Mouse (Mus musculus): ENCODE results near the gene Faim. TPM values are rescaled to one million over a fixed set of nuclear protein-coding genes. Genes with fewer than 3 reads are reported as not detected.

The Faim gene
- total and polyA plus RNA-seq, 3 experiments, result 35.7 to 83.5 (median 52.4) TPM

- Histone ChIP-seq H3K4me3 (replicated peaks in 1 of 3; ENCODE audit: low read depth in 2 of 3, low read length in 2 of 3, poor library complexity in 1 of 3) (no peak overlapping the region), H3K36me3 (replicated peaks in 1 of 2; ENCODE audit: control insufficient read depth in 1 of 2, insufficient read depth in 1 of 2, low read length in 1 of 2) (no peaks in the 10 kb centered on the region), H3K4me2 (ENCODE audit: insufficient read depth, low read depth, poor library complexity, severe bottlenecking) (no peak overlapping the region), H3K79me2 (replicated peaks; ENCODE audit: control insufficient read depth, extremely low read depth, insufficient read depth, poor library complexity, severe bottlenecking) (no peaks in the 10 kb centered on the region), H3K27ac (ENCODE audit: insufficient read depth, low read depth) (no peak overlapping the region), H3K9ac (ENCODE audit: insufficient read depth, low read depth) (no peak overlapping the region), H3K27me3 (replicated peaks) (peaks cover 6% of the 10 kb centered on the region), H3K9me3 (replicated peaks; ENCODE audit: low read length) (no peaks in the 10 kb centered on the region), H3K4me1 (ENCODE audit: control insufficient read depth in 1 of 2, insufficient read depth in 2 of 2) (no peaks in the 10 kb centered on the region)
- DNase-seq (ENCODE audit: extremely low read depth), result no peak
- dilution Hi-C loops (cut with MboI; ENCODE audit: extremely low pct_ligation_motif_present, extremely low pct_unique_long_range_greater_than_20kb, low sequenced_read_pairs) (no loop called here), in situ Hi-C loops (cut with MboI; ENCODE audit: low pct_ligation_motif_present, low pct_unique_long_range_greater_than_20kb, low sequenced_read_pairs) (loop anchor here (25.0 kb wide), 1 partner anchor 326 kb away; no protein-coding TSS in a partner anchor)
- no peak for TF ChIP-seq PAX5 (IDR thresholded peaks at IDR 0.05; ENCODE audit: low read length)
Observed at GRCm38 (mm10) chr9:98963661-98964060, 22.5 kb upstream of the Faim start.

- no peak overlapping the region for H3K4me3 ChIP-seq (replicated peaks in 1 of 3; ENCODE audit: low read depth in 2 of 3, low read length in 2 of 3, poor library complexity in 1 of 3)
- dilution Hi-C loops (cut with MboI; ENCODE audit: extremely low pct_ligation_motif_present, extremely low pct_unique_long_range_greater_than_20kb, low sequenced_read_pairs), result no loop called here
- peaks cover 6% of the 10 kb centered on the region for H3K27me3 ChIP-seq (replicated peaks)
- DNase-seq (ENCODE audit: extremely low read depth), result peak; percentile 12
- H3K9me3 ChIP-seq (replicated peaks; ENCODE audit: low read length), result no peaks in the 10 kb centered on the region
- TF ChIP-seq RAD21 (IDR thresholded peaks at IDR 0.05; ENCODE audit: low read depth, low read length), result peak; percentile 30
- peak in 1 of 2 experiments; percentile 59; a peak in 2 of 4 replicates for TF ChIP-seq CTCF (conservative IDR thresholded peaks at IDR 0.05 in 1 of 2, IDR thresholded peaks at IDR 0.05 in 1 of 2; ENCODE audit: low read depth in 2 of 2, low read length in 2 of 2)
- TF ChIP-seq SMC3 (IDR thresholded peaks at IDR 0.05; ENCODE audit: low read depth, low read length), result peak; percentile 59
- no peak for TF ChIP-seq EP300 (IDR thresholded peaks at IDR 0.05; ENCODE audit: low read length)
- no peaks in the 10 kb centered on the region for H3K4me1 ChIP-seq (ENCODE audit: control insufficient read depth in 1 of 2, insufficient read depth in 2 of 2)
- no peaks in the 10 kb centered on the region for H3K79me2 ChIP-seq (replicated peaks; ENCODE audit: control insufficient read depth, extremely low read depth, insufficient read depth, poor library complexity, severe bottlenecking)
- H3K27ac ChIP-seq (ENCODE audit: insufficient read depth, low read depth), result no peak overlapping the region
- no peak overlapping the region for H3K9ac ChIP-seq (ENCODE audit: insufficient read depth, low read depth)
- no peaks in the 10 kb centered on the region for H3K36me3 ChIP-seq (replicated peaks in 1 of 2; ENCODE audit: control insufficient read depth in 1 of 2, insufficient read depth in 1 of 2, low read length in 1 of 2)
- H3K4me2 ChIP-seq (ENCODE audit: insufficient read depth, low read depth, poor library complexity, severe bottlenecking), result no peak overlapping the region
- in situ Hi-C loops (cut with MboI; ENCODE audit: low pct_ligation_motif_present, low pct_unique_long_range_greater_than_20kb, low sequenced_read_pairs), result loop anchor here (25.0 kb wide), 1 partner anchor 328 kb away; no protein-coding TSS in a partner anchor
Observed at GRCm38 (mm10) chr9:98965084-98965483, 21.1 kb upstream of the Faim start.

GRCm38 (mm10) chr9:98973101-98973521 lies 13.1 kb upstream of the Faim start:
- dilution Hi-C loops (cut with MboI; ENCODE audit: extremely low pct_ligation_motif_present, extremely low pct_unique_long_range_greater_than_20kb, low sequenced_read_pairs) (no loop called here), in situ Hi-C loops (cut with MboI; ENCODE audit: low pct_ligation_motif_present, low pct_unique_long_range_greater_than_20kb, low sequenced_read_pairs) (loop anchor here (25.0 kb wide), 1 partner anchor 336 kb away; no protein-coding TSS in a partner anchor)
- DNase-seq (ENCODE audit: extremely low read depth), result no peak
- no peak overlapping the region for H3K4me2 ChIP-seq (ENCODE audit: insufficient read depth, low read depth, poor library complexity, severe bottlenecking)
- peaks cover 17% of the 10 kb centered on the region for H3K27me3 ChIP-seq (replicated peaks)
- TF ChIP-seq MAZ (IDR thresholded peaks at IDR 0.05; ENCODE audit: low read depth, low read length) (no peak), MAFK (IDR thresholded peaks at IDR 0.05; ENCODE audit: insufficient replicate concordance, low read length) (no peak), USF1 (IDR thresholded peaks at IDR 0.05; ENCODE audit: low read depth, low read length) (no peak), MEF2A (IDR thresholded peaks at IDR 0.05; ENCODE audit: borderline replicate concordance, low read depth, low read length) (no peak), TCF12 (IDR thresholded peaks at IDR 0.05; ENCODE audit: low read depth, low read length) (no peak), ELF1 (IDR thresholded peaks at IDR 0.05; ENCODE audit: low read depth, low read length) (no peak), SIN3A (IDR thresholded peaks at IDR 0.05; ENCODE audit: low read length) (no peak), IRF4 (IDR thresholded peaks at IDR 0.05; ENCODE audit: low read depth, low read length) (no peak), UBTF (IDR thresholded peaks at IDR 0.05; ENCODE audit: low read depth, low read length) (no peak), MYC (IDR thresholded peaks at IDR 0.05; ENCODE audit: low read depth, low read length) (no peak), JUND (conservative IDR thresholded peaks at IDR 0.05; ENCODE audit: low read depth, low read length) (no peak), RAD21 (IDR thresholded peaks at IDR 0.05; ENCODE audit: low read depth, low read length) (no peak), POLR2AphosphoS2 (IDR thresholded peaks at IDR 0.05; ENCODE audit: low read depth, low read length) (no peak)
- H3K4me1 ChIP-seq (ENCODE audit: control insufficient read depth in 1 of 2, insufficient read depth in 2 of 2), result no peaks in the 10 kb centered on the region
- H3K36me3 ChIP-seq (replicated peaks in 1 of 2; ENCODE audit: control insufficient read depth in 1 of 2, insufficient read depth in 1 of 2, low read length in 1 of 2), result no peaks in the 10 kb centered on the region
- peaks cover 7% of the 10 kb centered on the region for H3K9me3 ChIP-seq (replicated peaks; ENCODE audit: low read length)
- no peak overlapping the region for H3K9ac ChIP-seq (ENCODE audit: insufficient read depth, low read depth)
- no peaks in the 10 kb centered on the region for H3K79me2 ChIP-seq (replicated peaks; ENCODE audit: control insufficient read depth, extremely low read depth, insufficient read depth, poor library complexity, severe bottlenecking)
- H3K4me3 ChIP-seq (replicated peaks in 1 of 3; ENCODE audit: low read depth in 2 of 3, low read length in 2 of 3, poor library complexity in 1 of 3), result no peak overlapping the region
- no peak overlapping the region for H3K27ac ChIP-seq (ENCODE audit: insufficient read depth, low read depth)
